Mouse (Mus musculus): ENCODE results near the gene Gcn1l1. TPM values are rescaled to one million over a fixed set of nuclear protein-coding genes. Genes with fewer than 3 reads are reported as not detected.

The Gcn1l1 gene
- polyA plus RNA-seq, 1 experiment: 38.2 TPM

DNA sequence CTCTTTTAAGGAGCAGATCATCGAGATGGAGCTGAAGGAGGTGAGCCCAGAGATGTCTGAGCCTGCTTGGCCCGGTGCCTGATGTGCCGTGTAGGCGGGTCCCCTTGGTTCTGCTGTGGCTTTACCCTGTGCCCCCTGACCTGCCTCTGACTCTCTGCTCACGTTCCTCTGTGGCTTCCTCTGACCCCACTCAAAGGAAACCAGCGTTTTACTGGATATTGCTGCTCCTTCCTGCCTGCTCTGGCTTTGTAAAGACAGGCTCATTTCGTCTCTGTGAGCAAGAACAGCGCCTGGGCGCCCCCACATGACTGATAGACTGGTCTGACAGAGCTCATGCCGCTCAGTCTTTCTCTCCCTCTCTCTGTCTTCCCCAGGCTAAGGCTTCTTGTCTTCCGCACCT lies 26.0 kb downstream of the Gcn1l1 start:
- DNase-seq (ENCODE audit: extremely low spot score in 1 of 2, low spot score in 1 of 2): no peak

DNA sequence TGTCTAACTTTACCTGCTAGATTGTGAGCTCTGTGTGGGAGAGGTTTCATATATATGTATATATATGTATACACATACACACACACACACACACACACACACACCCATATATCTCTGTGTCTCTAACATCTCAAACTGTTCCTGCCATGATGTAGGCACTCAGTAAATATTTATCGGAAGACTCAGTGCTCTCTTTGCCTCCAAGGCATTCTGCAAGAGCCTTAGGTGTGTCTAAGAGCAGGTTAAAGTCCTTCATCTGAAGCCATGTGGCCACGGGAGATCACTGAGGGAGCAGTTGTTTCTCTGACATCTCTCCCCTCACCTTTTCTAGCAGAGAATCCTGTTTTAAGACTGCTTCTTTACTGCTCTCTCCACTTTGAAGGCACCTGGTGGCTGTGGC lies 26.5 kb downstream of the Gcn1l1 start:
- DNase-seq (ENCODE audit: extremely low spot score in 1 of 2, low spot score in 1 of 2): no peak

DNA sequence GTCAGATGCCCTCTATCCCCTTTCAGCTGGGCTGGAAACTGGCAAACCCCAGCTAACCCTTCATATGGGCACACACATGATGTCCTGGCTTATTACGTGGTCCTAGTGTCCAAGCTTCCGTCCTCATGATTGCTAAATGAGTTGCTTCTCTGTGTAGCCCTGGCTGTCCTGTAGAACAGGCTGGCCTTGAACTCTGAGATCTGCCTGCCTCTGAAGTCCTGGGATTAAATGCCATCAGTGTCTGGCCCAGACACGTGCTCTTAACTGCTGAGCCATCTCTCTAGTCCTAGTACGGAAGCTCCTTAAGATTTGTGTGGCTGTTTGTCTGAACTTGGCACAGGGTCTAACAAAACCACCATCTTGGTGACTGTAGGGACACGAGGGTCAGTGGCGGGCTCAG lies 38.5 kb downstream of the Gcn1l1 start:
- DNase-seq (ENCODE audit: extremely low spot score in 1 of 2, low spot score in 1 of 2): no peak

DNA sequence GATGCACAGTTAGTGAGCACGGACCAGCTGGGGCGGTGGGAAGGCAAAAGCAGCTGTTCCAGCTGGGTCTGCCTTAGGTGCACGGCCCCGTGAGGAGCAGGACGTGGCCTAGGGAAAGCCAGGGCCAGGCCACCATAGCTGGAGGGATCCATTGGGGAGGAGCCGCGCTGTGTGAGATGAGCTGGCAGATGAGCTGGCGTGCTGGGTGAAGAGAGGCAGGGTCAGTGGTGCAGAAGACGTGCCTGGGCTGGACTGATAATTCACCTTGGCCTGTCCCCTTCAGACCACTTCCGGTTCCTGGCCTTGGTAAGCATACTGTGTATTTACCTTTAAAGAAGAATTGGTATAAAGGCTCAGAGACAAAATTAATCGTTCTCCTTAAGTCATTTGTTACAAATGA lies 46.5 kb downstream of the Gcn1l1 start:
- no peak for DNase-seq (ENCODE audit: extremely low spot score in 1 of 2, low spot score in 1 of 2)

DNA sequence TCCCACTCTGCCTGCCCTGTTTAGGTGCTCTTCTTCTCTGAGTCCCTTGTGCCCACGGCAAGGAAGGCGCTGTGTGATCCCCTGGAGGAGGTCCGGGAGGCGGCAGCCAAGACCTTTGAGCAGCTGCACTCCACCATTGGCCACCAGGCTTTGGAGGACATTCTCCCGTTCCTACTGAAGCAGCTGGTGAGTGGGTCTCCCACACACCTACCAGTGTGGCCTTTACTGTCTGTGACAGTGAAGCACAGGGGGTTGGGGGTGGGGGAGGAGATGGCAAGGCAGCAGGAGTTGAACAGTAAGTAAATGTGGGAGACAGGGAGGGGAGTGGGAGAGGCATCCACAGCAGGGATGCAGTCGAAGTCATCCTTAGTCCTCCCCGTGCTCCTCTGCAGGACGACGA lies 48.3 kb downstream of the Gcn1l1 start:
- peak in 1 of 2 experiments; percentile 48 for DNase-seq (ENCODE audit: extremely low spot score in 1 of 2, low spot score in 1 of 2)

DNA sequence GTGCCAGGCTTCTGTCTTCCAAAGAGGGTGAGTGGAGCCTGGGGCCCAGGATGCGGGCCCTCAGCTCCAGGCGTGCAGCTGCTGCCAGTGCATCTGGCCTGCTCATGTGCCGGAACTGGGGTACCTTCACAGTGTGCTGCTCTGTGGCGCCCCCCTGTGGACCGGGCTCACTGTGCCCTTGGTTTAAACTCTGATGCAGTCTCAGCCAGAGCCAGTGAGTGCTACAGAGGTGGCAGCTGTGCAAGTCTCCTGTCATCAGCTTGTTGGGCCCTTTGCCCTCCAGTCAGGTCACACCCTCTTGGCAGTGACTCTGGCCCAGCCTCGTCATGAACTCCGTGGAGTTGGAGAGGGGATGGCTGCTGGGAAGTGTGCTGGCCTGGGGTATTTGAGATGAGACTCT lies 49.9 kb downstream of the Gcn1l1 start:
- DNase-seq (ENCODE audit: extremely low spot score in 1 of 2, low spot score in 1 of 2): no peak

DNA sequence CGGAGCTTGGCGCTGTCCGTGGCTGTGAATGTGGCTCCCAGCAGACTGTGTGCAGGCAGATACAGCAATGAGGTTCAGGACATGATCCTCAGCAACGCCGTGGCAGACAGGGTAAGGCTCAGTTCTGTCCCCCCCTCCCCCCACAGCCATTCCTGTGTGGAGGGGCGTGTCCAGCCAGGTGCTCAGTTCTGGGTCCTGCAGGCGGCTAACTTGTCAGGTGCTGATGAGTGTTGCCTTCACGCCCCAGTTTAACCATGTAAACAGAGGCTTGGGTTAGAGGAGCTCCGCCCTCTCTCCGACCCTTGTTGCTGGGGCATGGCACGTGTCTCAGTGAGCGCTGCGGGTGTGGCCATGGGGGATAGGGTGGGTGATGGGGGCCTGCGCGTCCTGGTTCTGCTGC lies 54.6 kb downstream of the Gcn1l1 start:
- DNase-seq (ENCODE audit: extremely low spot score in 1 of 2, low spot score in 1 of 2): no peak

DNA sequence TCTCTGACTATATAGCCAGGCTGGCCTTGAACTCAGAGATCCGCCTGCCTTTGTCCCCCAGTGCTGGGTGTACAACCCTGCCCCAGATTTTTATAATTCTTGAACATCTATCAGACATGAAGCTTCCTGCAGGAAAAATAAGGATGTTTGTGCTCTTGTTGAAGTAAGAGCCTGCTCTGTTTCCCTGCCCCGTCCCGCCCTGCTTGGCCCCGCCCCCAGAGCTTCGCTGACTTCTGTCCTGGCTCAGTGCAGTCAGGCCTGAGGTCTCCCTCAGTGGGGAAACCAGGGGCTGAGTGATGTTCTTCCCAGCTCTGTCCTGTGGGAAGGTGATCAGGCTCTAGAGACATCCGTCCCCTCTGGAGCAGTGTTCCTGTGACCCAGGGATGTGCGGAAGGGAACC lies 57.6 kb downstream of the Gcn1l1 start:
- DNase-seq (ENCODE audit: extremely low spot score in 1 of 2, low spot score in 1 of 2): no peak

DNA sequence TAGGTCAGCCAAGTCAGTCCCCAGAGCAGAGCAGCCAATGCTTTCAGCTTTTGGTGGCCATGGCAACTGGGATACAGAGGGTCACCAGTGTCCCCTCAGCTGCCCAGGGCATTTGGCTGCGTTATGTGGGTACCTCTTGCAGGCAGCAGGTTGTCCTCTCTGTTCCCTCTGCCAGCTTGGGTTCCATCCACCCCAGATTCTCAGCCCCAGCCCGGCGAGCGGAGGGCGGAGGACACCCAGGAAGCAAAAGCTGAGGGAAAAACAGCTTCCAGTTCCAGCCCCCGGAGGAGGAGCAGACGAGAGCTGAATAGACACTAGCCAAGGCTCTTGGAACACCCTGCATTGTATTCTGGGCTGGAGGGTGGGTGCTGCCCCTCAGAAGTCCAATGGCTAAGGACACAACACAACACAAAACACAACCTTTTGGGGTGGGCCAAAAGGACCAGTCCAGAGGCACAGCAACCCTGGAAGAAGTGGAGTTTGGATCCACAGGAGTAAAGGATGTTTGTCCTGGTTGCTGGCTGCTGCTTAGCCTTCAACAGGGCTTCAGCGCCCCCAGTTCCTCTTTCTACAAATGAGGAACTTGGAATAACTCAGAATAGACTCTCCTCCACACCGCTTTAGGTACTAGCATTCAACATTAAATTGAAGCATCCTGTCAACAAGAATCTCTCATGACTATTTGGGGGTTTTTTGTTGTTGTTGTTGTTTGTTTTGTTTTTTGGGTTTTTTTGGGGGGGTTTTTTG lies 58.8 kb downstream of the Gcn1l1 start:
- peak in 1 of 2 experiments; percentile 53 for DNase-seq (ENCODE audit: extremely low spot score in 1 of 2, low spot score in 1 of 2)

DNA sequence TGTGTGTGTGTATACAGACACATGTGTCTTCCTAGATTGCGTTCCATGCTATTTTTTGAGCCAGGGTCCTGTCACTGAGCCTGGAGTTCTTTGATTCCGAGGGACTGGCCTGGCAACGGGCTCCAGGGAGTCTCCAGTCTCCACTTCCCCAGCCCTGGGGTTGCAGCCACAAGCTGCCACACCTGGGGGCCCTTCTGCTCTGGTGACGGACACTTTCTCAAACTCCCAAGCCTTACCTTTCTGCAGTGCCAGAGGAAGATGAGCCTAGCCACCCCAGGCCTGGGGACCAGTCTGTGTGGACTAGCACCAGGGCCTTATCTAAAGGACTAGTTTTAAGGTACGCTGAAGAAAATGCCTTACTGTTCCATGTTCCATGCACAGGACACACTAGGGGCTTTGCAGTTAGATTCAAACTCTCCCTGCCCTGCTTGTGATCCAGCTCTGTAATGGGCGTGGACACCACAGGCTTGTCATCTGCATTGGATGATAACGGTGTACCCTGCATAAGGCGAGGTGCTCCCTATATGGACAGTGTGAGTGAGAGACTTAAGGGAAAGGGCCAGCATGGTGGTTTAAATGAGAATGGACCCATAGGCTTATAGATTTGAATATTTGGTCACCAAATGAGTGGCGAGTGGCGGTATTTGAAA lies 61.3 kb downstream of the Gcn1l1 start:
- DNase-seq (ENCODE audit: extremely low spot score in 1 of 2, low spot score in 1 of 2): no peak

DNA sequence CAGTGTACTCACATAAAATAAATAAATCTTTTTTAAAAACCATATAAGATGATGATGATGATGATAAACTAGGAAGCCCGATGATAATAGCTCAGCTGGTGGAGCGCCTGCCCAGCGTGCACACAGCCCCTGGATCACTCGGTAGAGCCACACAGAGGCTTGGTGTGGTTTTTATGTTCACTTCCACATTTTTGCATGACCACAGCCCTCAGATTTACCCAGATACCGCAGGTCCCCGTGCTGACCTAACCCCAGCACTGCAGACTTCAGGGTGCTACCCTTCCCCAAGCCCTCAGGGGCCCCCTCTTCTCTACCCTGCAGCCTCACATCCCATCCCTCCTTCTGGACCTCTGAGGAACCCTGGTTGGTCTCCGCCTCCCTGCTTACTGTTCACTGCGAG lies 63.0 kb downstream of the Gcn1l1 start:
- no peak for DNase-seq (ENCODE audit: extremely low spot score in 1 of 2, low spot score in 1 of 2)

DNA sequence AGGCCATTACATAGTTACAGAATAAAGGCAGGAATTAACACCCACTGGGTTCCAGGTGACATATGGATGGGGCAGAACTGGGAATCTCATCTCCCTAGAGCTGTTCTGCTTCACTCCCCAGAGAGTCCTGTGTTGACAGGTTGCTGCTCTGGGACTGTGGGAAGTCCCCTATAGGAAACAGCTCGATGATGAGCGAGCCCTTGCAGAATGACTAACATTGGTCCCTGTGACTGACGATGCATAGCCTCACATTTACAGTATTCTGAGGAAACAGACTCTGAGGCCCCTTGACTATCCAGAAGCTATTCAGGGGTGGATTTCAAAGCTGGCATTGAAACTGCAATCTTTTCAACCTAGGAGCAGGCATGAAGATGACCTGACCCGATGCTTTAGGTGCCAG lies 64.6 kb downstream of the Gcn1l1 start:
- no peak for DNase-seq (ENCODE audit: extremely low spot score in 1 of 2, low spot score in 1 of 2)

DNA sequence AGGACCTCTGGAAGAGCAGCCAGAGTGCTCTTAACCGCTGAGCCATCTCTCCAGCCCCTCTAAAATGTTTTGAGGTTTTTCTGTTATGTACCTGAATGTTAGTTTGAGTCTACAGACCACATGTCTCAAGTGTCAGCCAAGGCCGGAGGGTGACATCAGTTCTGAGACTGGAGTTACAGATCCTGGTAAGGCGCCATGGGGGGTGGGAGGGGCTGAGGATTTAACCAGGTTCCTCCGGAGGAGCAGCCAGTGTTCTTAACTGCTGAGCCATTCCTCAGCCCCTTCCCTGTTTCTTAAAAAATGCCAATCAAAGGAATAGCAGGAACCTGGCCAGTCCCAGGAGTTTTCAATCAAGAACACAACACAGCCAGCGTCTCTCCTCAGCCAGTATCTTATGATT lies 65.2 kb downstream of the Gcn1l1 start:
- DNase-seq (ENCODE audit: extremely low spot score in 1 of 2, low spot score in 1 of 2): no peak

DNA sequence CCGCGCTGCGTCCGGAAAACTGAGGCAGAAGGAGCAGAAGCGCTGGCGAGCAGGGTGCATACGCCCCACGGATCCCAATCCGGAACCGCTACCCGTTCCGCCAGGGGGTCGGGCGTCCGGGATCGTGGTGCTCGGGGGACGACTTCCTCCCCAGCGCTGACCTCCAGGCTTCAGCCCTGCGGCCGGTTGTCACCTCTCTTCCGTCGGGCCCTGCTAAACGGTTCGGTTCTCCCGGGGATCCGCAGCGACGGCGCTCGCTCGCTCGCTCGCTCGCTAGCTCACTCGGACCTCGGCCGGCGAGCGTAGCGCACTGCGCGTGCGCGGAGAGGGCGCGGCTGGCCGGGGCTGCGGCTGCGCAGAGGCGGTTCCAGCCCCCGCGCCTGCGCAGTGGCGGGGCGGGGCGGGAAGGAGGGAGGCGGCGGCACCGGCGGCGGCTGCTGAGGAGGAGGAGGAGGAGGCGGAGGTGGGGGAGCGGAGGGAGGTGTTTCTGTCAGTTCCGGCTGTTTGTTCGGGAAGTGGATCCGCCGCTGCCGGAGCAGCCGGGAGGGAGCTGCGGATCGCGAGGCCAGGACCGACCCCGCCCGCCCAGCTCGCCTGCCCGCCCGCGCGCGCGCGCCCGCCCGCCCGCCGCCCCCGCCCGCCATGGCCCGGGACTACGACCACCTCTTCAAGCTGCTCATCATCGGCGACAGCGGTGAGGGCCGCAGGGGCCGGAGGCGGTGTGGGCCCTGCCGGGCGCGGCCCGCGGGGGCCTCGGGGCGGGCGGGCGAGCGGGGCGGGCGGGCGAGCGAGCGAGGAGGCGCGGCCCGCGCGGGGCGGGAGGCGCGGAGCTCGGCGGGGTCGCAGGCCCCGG lies 66.7 kb downstream of the Gcn1l1 start, which contains the start of gene Rab35:
Rab35 (plus strand) TSS at position 404 of the 853 bp plus-strand sequence.
- DNase-seq (ENCODE audit: extremely low spot score in 1 of 2, low spot score in 1 of 2): peak; percentile 74 to 91

DNA sequence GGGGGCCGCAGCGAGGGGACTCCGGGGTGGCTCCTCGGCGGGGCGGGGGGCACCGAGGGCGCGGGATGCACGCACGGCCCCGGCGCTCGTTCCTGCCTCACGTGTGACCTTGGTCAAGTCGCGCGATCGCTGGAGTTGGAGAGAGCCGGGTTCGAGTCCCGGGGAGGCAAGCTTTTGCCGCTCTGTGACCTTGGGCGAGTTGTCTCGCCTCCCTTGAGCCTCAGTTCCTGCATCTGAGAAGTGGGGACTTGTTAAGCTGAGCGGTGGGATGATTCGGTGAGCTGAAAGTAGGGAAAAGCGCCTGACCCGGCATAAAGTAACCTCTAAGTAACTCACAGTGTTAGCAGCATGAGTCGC lies 67.3 kb downstream of the Gcn1l1 start:
- DNase-seq (ENCODE audit: extremely low spot score in 1 of 2, low spot score in 1 of 2): no peak

DNA sequence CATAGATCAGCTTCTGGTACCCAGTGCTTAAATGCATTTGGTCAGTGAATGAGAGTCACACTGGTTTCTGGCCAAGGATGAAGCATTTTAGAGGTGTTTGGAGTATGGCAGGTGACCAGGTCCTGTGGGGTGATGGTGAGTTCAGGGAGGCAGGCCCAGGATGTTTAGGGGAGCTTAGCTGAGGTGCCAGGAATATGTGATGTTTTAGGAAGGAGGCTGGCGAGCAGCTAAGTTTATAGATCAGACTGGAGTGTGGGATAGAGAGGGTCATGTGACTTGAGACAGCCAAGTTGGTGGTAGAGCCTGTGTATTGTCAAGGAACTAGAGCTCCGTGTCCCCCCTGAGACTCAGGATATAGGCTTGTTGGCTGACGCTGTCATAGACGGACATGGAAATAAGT lies 68.0 kb downstream of the Gcn1l1 start:
- DNase-seq (ENCODE audit: extremely low spot score in 1 of 2, low spot score in 1 of 2): no peak

DNA sequence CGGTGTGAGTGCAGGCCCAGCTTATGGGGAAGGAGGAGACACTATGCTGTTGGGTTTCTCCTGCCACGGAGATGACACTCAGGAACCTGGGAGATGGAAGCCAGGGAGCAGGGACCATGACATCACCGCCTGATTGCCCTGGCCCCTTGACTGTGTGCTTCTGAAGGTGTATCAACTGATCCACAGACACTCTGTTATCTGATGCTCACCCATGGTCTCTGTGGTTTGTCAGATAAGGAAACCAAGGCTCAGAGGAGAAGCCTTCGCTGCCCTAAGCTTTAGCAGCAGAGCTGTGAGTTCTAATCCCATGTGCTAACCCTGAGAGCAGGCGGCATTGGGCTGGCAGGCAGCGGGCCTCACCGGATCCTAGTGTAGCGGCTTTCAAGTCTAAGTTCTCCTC lies 69.0 kb downstream of the Gcn1l1 start:
- DNase-seq (ENCODE audit: extremely low spot score in 1 of 2, low spot score in 1 of 2): no peak

DNA sequence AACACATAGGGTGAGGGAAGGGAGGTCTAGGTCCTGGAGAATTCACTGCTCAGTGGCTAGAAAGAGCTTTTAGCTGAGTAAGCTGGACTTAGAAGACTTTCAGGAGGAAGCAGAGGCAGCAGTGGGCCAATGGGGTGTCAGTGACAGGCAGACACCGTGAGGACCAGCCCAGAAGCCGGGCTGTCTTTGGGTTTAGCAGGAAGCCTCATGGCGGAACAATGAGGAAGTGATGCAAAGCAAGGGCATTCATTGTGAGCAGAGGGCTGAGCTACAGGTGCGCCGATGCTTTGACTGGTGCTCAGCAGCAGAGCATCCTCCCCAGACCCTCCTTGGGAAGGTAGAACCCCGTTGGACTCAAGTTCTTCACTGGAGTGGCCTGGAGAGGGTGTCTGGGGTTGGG lies 70.5 kb downstream of the Gcn1l1 start:
- no peak for DNase-seq (ENCODE audit: extremely low spot score in 1 of 2, low spot score in 1 of 2)

DNA sequence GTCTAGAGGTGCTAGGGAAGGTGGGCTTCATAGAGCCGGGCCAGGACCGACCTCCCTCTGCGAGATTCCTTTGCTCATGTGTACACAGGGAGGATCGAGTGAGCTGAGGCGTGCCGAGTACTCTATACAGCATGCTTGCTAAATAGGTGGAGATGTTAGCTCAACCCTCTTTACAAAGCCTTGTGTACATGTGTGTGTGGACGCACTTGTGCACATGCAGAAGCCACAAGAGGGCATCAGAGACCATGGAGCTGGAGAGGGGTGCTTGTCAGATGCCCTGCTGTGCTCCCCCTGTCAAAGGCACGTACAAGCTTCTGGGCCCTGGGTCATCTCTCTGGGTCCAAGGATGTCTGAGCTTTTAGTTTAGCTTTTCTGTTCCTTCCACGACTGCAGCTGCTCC lies 79.1 kb downstream of the Gcn1l1 start:
- DNase-seq (ENCODE audit: extremely low spot score in 1 of 2, low spot score in 1 of 2): no peak

DNA sequence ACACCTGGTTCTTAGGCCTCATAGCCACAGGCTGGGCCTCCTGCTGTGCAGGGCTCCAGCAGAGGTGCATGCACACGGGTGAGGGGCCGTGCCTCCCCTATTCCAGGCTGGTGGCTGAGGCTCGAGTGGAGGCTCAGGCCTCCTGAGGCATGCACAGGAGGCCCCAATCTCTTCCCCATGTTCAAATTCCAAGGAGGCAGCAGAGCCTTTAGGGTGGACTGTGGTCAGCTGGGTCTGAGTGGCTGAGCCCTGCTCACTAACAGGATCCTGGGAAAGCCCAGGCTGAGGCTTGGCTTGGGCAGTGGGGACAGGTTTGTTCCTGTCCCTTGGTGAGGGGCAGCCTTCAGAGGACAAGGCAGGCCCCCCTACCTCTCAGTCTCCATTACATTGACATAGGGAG lies 83.8 kb downstream of the Gcn1l1 start:
- no peak for DNase-seq (ENCODE audit: extremely low spot score in 1 of 2, low spot score in 1 of 2)

DNA sequence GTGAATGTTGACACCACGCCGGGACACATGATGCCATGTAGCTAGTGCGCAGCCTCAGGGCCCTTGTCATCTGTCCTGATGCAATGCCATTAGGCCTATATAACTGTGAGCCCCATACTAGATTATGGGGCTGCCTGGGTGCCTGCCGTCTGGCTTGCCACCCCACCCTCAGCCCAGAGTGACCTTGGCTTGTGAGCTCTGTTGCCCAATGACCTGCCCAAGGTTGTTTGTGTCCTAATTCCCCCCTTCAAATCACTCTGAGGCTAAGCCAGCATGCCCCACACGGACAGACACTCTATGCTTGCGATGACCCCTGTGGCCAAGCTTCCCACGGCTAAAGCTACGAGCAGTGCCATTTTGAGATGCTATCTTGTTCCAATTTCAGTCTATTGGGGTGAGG lies 84.6 kb downstream of the Gcn1l1 start:
- DNase-seq (ENCODE audit: extremely low spot score in 1 of 2, low spot score in 1 of 2): no peak

DNA sequence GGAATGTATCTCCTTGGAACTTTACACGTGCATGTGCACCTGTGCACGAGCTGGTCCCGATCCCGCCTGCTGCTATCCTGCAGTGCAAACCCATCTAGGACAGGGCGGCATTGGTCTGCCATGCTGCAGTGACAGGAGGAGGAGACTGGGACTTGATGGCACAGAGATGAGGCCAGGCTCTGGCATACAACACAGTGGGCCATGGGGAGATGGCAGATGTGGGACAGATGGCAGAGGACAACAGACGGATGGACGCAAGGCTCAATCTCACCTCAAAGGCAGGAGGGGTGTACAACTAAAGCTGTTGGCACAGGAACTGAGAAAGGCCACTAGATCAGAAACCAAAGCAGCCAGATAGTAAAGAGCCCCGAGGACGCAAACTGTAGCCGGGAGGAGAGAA lies 85.8 kb downstream of the Gcn1l1 start:
- no peak for DNase-seq (ENCODE audit: extremely low spot score in 1 of 2, low spot score in 1 of 2)
